Mouse (Mus musculus) heart, embryonic 16.5 days (tissue): ENCODE data around the gene Scube2. TPM values are rescaled to one million over a fixed set of nuclear protein-coding genes. Genes with fewer than 3 reads are reported as not detected.

Experiments
- ATAC-seq: fragments of 200-750 bp; cut with Nextera tagmentation; replicated peaks from 2 replicates; pipeline ENCODE4 v1.8.0; 2017; ENCODE audit warnings: moderate number of reproducible peaks; ENCODE audit not compliant: insufficient read depth, low FRiP score; ENCODE audit errors: extremely low read depth
- H3K27ac ChIP-seq: fragments of 300-500 bp; sonication (generic); 2 replicates; pipeline ENCODE4 v1.5.1; 2014; ENCODE audit warnings: mild to moderate bottlenecking, low read length, control low read depth, moderate library complexity
- H3K27me3 ChIP-seq: fragments of 300-500 bp; sonication (generic); 2 replicates; pipeline ENCODE4 v1.6.1; 2014; ENCODE audit warnings: low read length, mixed read lengths; ENCODE audit not compliant: control insufficient read depth, insufficient read depth
- H3K36me3 ChIP-seq: fragments of 300-500 bp; sonication (generic); 2 replicates; pipeline ENCODE4 v1.6.1; 2014; ENCODE audit not compliant: control insufficient read depth, insufficient read depth
- H3K4me1 ChIP-seq: fragments of 300-500 bp; sonication (generic); 2 replicates; pipeline ENCODE4 v1.6.1; 2014; ENCODE audit warnings: low read length, mixed read lengths; ENCODE audit not compliant: control insufficient read depth, insufficient read depth
- H3K4me2 ChIP-seq: fragments of 300-500 bp; sonication (generic); 2 replicates; pipeline ENCODE4 v1.6.1; 2014; ENCODE audit warnings: low read depth, mild to moderate bottlenecking, control low read depth, low read length
- H3K4me3 ChIP-seq: fragments of 300-500 bp; sonication (generic); 2 replicates; pipeline ENCODE4 v1.5.1; 2014; ENCODE audit warnings: mild to moderate bottlenecking, control low read depth, low read length
- H3K9ac ChIP-seq: fragments of 300-500 bp; sonication (generic); 2 replicates; pipeline ENCODE4 v1.6.1; 2014; ENCODE audit warnings: low read length, control low read depth
- H3K9me3 ChIP-seq: fragments of 300-500 bp; sonication (generic); replicated peaks from 2 replicates; pipeline ENCODE4 v1.6.1; 2016; ENCODE audit warnings: low read length; ENCODE audit not compliant: control insufficient read depth
- WGBS: fragments of 180-500 bp; shearing (Covaris S2); extraction: QIAGEN DNeasy Blood & Tissue Kit; methylation state at CpG from one replicate; pipeline ENCODE4 v1.1.7; 2014; 5-methylcytosine and 5-hydroxymethylcytosine counted together
- polyA plus RNA-seq: library from polyadenylated mRNA; unstranded; fragments of >200 nt; fragmentation: Nextera tagmentation; extraction: Ambion mirVana; gene quantifications from 2 replicates; pipeline ENCODE4 v1.2.1, GENCODE M21; 2015

Scube2 gene
- polyA plus RNA-seq, 1 experiment from 2014 or later, result 8.9 TPM

DNA sequence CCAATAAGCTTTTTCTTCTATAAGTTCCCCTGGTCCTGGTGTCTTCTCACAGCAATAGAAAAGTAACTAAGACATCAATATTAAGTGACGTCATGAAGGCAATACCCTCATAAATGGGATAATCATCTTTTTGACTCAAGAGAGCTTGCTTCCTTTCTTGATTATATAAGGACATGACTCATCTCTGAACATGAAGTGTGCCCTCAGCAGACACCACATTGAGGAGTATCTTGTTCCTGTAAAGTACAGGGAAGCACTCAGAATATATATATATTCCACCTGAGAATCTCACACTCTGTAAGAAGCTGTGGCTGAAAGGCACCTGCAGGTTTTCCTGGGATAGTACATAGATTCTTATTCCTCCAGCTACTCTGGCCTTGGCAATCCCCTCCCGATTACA lies 17.1 kb upstream of the Scube2 start:
- no peaks in the 10 kb centered on the region for H3K27me3 ChIP-seq
- H3K27ac ChIP-seq, result no peak overlapping the region
- no peaks in the 10 kb centered on the region for H3K4me1 ChIP-seq
- no peak overlapping the region for H3K4me3 ChIP-seq
- no peak overlapping the region for H3K4me2 ChIP-seq
- H3K9ac ChIP-seq, result no peak overlapping the region
- no peak for ATAC-seq
- peaks cover 9% of the 10 kb centered on the region for H3K36me3 ChIP-seq
- peaks cover 4% of the 10 kb centered on the region; the same call in 1 of the 2 replicates for H3K9me3 ChIP-seq
- 82% methylated on average over 2 of the region's 2 CpGs for WGBS

DNA sequence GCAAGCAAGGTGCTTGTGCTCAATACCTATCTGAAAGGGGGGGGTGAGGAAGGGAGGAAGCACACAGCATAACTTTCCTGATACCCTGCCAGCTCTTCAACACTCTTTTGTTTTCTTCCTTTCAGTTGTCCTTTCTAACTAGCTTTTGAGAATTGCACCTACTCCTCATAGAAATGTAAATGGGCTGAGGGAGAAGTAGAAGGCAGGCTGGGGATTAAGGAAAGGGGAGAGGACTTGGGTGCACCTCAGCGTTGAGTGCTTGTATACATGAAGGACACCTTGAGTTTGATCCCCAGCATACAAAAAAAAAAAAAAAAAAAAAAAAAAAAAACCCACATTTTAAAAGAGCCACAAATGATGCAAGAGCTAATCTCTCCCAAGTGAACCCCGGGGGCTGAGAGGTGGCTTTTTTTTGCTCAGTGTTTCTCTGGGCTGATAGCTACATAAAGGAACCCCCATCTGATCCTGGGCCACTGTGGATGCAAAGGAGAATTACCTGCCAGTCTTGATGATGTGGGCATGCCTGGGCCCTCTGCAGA lies 16.2 kb upstream of the Scube2 start:
- 62% methylated on average over 2 of the region's 2 CpGs for WGBS
- H3K27me3 ChIP-seq, result no peaks in the 10 kb centered on the region
- no peak for ATAC-seq
- H3K4me3 ChIP-seq, result no peak overlapping the region
- no peak overlapping the region for H3K27ac ChIP-seq
- no peaks in the 10 kb centered on the region for H3K4me1 ChIP-seq
- H3K4me2 ChIP-seq, result no peak overlapping the region
- H3K9me3 ChIP-seq, result no peaks in the 10 kb centered on the region
- H3K9ac ChIP-seq, result no peak overlapping the region
- H3K36me3 ChIP-seq, result peaks cover under 1% of the 10 kb centered on the region

DNA sequence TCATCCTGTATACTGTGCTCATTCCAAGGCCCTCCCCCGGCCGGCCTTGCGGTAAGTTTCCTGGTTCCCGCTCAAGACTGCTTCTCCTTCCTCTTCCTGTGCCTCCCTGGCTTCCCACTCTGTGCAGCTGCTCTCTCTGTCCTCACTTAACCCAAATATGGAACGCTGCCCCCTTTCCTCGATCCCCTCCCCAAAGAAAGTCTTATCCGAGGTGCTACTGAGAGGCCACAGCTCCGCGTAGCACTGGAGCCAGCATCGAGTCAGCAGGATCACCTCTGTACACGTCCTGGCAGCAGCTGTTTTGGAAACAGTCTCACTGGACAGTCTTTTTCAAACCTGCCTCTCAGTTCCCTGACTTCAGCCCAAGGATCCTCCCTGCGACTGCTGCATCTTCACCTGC lies 13.7 kb upstream of the Scube2 start:
- no peak for ATAC-seq
- no peaks in the 10 kb centered on the region for H3K9me3 ChIP-seq
- H3K9ac ChIP-seq, result no peak overlapping the region
- no peaks in the 10 kb centered on the region for H3K27me3 ChIP-seq
- peak overlapping the region; percentile 43; the same call in 1 of the 2 replicates for H3K4me2 ChIP-seq
- no peak overlapping the region for H3K27ac ChIP-seq
- no peaks in the 10 kb centered on the region for H3K36me3 ChIP-seq
- no peak overlapping the region for H3K4me3 ChIP-seq
- H3K4me1 ChIP-seq, result no peaks in the 10 kb centered on the region
- 19% methylated on average over 12 of the region's 12 CpGs for WGBS

DNA sequence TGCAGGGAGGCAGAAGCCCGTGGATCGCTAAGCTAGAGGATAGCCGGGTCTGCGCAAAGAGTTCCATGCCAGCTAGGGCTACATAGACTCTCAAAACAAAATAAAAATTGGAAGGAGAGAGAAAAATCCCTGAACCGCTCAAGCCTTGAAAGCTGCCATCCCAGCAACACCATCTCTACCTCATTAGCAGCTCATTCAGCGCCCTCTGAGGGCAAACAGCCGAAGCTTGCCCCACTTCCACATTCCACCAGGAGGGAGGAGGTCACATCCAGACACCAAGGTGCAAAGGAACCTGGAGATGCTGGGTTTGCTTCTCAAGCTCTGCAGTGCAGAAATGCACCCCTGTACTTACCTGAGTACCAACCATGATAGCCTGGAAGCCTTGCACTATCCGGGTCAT lies 10.6 kb upstream of the Scube2 start:
- no peaks in the 10 kb centered on the region for H3K4me1 ChIP-seq
- WGBS, result 60% methylated on average over 8 of the region's 8 CpGs
- H3K27ac ChIP-seq, result no peak overlapping the region
- H3K27me3 ChIP-seq, result no peaks in the 10 kb centered on the region
- no peak overlapping the region for H3K4me2 ChIP-seq
- H3K36me3 ChIP-seq, result no peaks in the 10 kb centered on the region
- H3K9ac ChIP-seq, result no peak overlapping the region
- H3K4me3 ChIP-seq, result no peak overlapping the region
- no peak for ATAC-seq
- no peaks in the 10 kb centered on the region for H3K9me3 ChIP-seq

DNA sequence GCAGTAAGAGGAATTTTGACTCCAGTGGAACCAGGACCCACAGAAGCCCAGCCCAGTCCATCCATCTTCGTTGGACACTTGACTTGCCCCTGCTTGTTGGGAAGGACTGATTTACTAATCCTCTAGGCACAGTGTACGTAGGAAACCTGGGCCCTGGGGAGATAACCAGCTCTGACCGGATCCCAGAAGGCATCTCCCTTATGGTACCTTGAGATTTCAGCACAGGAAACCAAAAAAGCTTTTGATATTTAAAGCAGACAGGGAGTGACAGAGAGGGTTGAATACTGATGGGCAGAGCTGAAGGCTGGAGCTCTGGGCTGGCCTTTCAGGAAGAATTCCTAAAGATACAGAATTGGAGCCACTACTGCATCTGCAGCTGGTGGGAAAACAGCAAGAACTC lies 10.1 kb upstream of the Scube2 start:
- H3K4me1 ChIP-seq, result no peaks in the 10 kb centered on the region
- ATAC-seq, result no peak
- H3K4me2 ChIP-seq, result no peak overlapping the region
- WGBS, result 58% methylated on average over 3 of the region's 3 CpGs
- no peak overlapping the region for H3K27ac ChIP-seq
- H3K27me3 ChIP-seq, result no peaks in the 10 kb centered on the region
- H3K9me3 ChIP-seq, result no peaks in the 10 kb centered on the region
- no peaks in the 10 kb centered on the region for H3K36me3 ChIP-seq
- H3K9ac ChIP-seq, result no peak overlapping the region
- H3K4me3 ChIP-seq, result no peak overlapping the region

DNA sequence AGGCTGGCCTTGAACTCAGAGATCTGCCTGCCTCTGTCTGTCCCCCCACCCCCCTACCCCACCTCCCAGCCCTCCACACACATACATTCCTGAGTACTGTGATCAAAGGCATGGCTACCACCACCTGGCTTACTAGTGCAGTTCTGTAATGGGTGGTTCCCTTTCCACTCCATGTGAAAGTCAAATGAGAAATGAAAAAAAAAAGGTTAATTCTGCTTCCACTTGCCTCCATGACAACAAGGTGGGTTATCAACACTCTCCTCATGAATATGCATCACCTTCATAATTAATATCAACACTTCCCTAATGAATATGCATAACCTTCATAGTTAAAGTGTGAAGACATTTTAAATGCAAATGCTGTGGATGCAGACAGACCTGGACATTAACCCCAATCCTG lies 9.6 kb upstream of the Scube2 start:
- Histone ChIP-seq H3K9me3 (no peaks in the 10 kb centered on the region), H3K4me1 (no peaks in the 10 kb centered on the region), H3K4me3 (no peak overlapping the region), H3K27ac (no peak overlapping the region), H3K9ac (no peak overlapping the region), H3K27me3 (no peaks in the 10 kb centered on the region), H3K4me2 (no peak overlapping the region), H3K36me3 (no peaks in the 10 kb centered on the region)
- no peak for ATAC-seq

DNA sequence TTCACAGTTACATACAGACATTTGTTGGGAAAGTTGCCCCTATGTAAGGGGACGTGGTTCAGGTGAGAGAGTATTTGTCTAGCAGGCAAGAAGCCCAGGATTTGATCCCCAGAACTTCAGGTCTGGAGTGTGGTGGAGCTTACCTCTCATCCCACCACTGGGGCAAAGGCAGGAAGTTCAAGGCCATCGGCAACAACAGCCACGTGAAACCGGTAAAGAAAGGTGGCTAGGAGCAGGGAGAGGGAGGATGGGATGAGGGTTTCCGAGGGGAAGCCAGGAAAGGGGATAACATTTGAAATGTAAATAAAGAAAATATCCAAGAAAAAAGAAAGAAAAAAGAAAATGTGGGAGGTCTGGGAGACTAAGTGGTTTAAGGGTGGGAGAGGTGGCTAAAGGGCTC lies 7.7 kb upstream of the Scube2 start:
- Histone ChIP-seq H3K4me1 (no peaks in the 10 kb centered on the region), H3K9ac (no peak overlapping the region), H3K27ac (no peak overlapping the region), H3K9me3 (no peaks in the 10 kb centered on the region), H3K27me3 (no peaks in the 10 kb centered on the region), H3K4me3 (no peak overlapping the region), H3K4me2 (no peak overlapping the region), H3K36me3 (no peaks in the 10 kb centered on the region)
- 62% methylated on average over 5 of the region's 5 CpGs for WGBS
- ATAC-seq, result no peak

DNA sequence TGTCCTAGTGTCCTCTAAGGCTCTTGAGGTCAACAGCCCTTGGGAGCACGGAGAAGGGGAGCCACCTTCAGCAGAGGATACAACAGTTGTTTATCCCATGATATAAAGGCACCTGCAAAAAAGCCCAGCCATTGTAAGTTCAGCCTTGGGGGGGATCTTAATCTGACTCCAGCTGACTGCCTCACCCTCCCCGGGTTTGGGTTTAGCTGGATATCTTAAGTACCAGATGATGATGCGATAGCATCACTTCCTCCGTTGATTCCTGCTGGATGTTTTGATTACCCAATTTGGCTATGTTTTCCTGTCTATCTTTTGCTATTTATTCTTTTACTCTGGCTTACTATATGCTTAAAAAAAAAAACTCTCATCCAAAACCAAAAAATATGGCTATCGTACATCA lies 5.8 kb upstream of the Scube2 start:
- no peak for ATAC-seq
- 0 out of 2 replicates have a peak, but pooled peaks cover 3% of the 10 kb centered on the region for H3K27me3 ChIP-seq
- no peak overlapping the region for H3K9ac ChIP-seq
- H3K27ac ChIP-seq, result no peak overlapping the region
- no peaks in the 10 kb centered on the region for H3K4me1 ChIP-seq
- WGBS, result 70% methylated on average over 5 of the region's 5 CpGs
- H3K36me3 ChIP-seq, result no peaks in the 10 kb centered on the region
- no peak overlapping the region for H3K4me2 ChIP-seq
- H3K4me3 ChIP-seq, result no peak overlapping the region
- H3K9me3 ChIP-seq, result no peaks in the 10 kb centered on the region

DNA sequence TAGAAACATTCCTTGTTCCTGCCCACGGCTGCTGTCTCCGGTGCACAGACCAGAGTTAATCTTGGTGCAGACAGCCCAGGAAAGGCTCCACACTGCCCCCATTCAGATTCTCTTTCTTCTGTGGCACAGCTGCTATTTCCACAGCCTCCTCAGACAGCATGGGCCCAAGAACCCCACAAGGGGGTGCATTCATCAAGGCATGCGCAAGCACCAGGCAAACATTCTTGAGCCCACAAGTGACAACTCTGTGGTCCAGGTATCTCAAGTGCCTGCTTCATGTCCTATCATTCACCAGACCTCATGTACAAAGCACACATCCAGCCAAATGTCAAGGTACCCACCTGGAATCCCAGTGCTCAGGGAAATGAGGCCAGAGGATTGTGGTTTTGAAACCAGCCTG lies 3.0 kb upstream of the Scube2 start:
- no peak overlapping the region for H3K4me3 ChIP-seq
- 35% methylated on average over 3 of the region's 3 CpGs for WGBS
- no peak overlapping the region for H3K9ac ChIP-seq
- H3K27ac ChIP-seq, result no peak overlapping the region
- no peak for ATAC-seq
- H3K9me3 ChIP-seq, result no peaks in the 10 kb centered on the region
- H3K4me1 ChIP-seq, result peaks cover 2% of the 10 kb centered on the region; the same call in 1 of the 2 replicates
- H3K36me3 ChIP-seq, result no peaks in the 10 kb centered on the region
- H3K4me2 ChIP-seq, result no peak overlapping the region
- H3K27me3 ChIP-seq, result peaks cover 3% of the 10 kb centered on the region; the same call in 1 of the 2 replicates
